Mouse (Mus musculus) bone marrow, adult 2 months (tissue): ENCODE measurements around the gene A4galt. TPM values are rescaled to one million over a fixed set of nuclear protein-coding genes. Genes with fewer than 3 reads are reported as not detected.

Source experiments
- H3K27ac ChIP-seq: fragments of 200-500 bp; 2 replicates; pipeline ENCODE4 v1.5.1; 2012; ENCODE audit warnings: low read depth, mild to moderate bottlenecking, control low read depth, inconsistent platforms, low read length; ENCODE audit not compliant: control insufficient read depth, poor library complexity, insufficient read depth
- H3K4me1 ChIP-seq: fragments of 200-500 bp; 2 replicates; pipeline ENCODE4 v1.6.1; 2011; ENCODE audit warnings: low read length; ENCODE audit not compliant: control insufficient read depth, insufficient read depth
- H3K4me3 ChIP-seq: fragments of 200-500 bp; replicated peaks from 2 replicates; pipeline ENCODE3; 2011; ENCODE audit warnings: mild to moderate bottlenecking, low read depth, low read length, control low read depth; ENCODE audit not compliant: control insufficient read depth
- CTCF ChIP-seq: fragments of 200-500 bp; IDR thresholded peaks from 2 replicates; pipeline ENCODE4 v1.5.1; 2011; ENCODE audit warnings: low read length, control low read depth; ENCODE audit not compliant: control insufficient read depth, insufficient read depth
- POLR2A ChIP-seq: fragments of 200-500 bp; IDR thresholded peaks from 2 replicates; pipeline ENCODE4 v1.6.1; 2011; ENCODE audit warnings: low read depth, mild to moderate bottlenecking, control low read depth, low read length, borderline replicate concordance; ENCODE audit not compliant: control insufficient read depth
- WGBS: fragments of 180-500 bp; shearing (Covaris S2); methylation state at CpG from one replicate; pipeline ENCODE4 v1.1.7; 2018; 5-methylcytosine and 5-hydroxymethylcytosine counted together
- polyA plus RNA-seq: library from polyadenylated mRNA; stranded (reverse); fragments of >200 nt; gene quantifications from 2 replicates; pipeline ENCODE4 v1.2.4, GENCODE M21; 2011; ENCODE audit warnings: low replicate concordance; ENCODE audit not compliant: missing spikeins, insufficient read depth, insufficient read length

Gene A4galt
- polyA plus RNA-seq, 1 experiment, result 4.7 TPM

GRCm38 (mm10) chr15:83293706-83294645 lies 42.4 kb upstream of the A4galt start:
- Histone ChIP-seq H3K4me3 (no peak overlapping the region), H3K27ac (no peak overlapping the region), H3K4me1 (peaks cover 1% of the 10 kb centered on the region; the same call in 1 of the 2 replicates)
- 81% methylated on average over 8 of the region's 8 CpGs for WGBS
- TF ChIP-seq CTCF (no peak), POLR2A (no peak)

- Histone ChIP-seq H3K4me1 (peaks cover 1% of the 10 kb centered on the region; the same call in 1 of the 2 replicates), H3K27ac (no peak overlapping the region), H3K4me3 (no peak overlapping the region)
- no peak for TF ChIP-seq POLR2A
- no peak for TF ChIP-seq CTCF
- WGBS, result 78% methylated on average over 6 of the region's 6 CpGs
Measured at GRCm38 (mm10) chr15:83293144-83293543, 41.6 kb upstream of the A4galt start.

GRCm38 (mm10) chr15:83292261-83293056 lies 40.9 kb upstream of the A4galt start:
- no peak for TF ChIP-seq POLR2A
- TF ChIP-seq CTCF, result no peak
- H3K4me1 ChIP-seq, result peaks cover 1% of the 10 kb centered on the region; the same call in 1 of the 2 replicates
- 73% methylated on average over 13 of the region's 13 CpGs for WGBS
- H3K27ac ChIP-seq, result no peak overlapping the region
- H3K4me3 ChIP-seq, result no peak overlapping the region

DNA sequence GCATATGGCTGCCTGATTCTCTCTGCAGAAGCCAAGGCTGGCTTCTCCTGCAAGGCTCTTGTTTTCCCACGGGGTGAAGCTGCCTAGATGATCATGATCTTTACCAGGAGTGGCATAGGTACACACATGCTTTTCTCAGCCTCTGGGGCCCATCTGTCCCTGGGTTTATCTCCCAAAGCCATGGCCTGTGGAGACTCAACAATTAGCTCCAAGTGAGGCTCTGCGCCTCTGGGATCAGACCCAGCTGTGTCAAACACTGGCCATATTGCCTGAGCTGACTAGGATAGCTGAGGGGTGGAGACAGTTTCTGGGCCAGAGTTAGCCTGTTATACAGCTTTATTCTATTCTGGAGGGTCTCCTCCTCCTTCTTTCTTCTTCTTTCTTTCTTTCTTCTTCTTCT lies 39.3 kb upstream of the A4galt start:
- no peak overlapping the region for H3K4me3 ChIP-seq
- TF ChIP-seq POLR2A (no peak), CTCF (no peak)
- no peak overlapping the region for H3K27ac ChIP-seq
- WGBS, result 76% methylated on average over 2 of the region's 2 CpGs
- H3K4me1 ChIP-seq, result peaks cover 1% of the 10 kb centered on the region; the same call in 1 of the 2 replicates

- Histone ChIP-seq H3K27ac (no peak overlapping the region), H3K4me3 (no peak overlapping the region), H3K4me1 (no peaks in the 10 kb centered on the region)
- 76% methylated on average over 8 of the region's 8 CpGs for WGBS
- TF ChIP-seq CTCF, result no peak
- no peak for TF ChIP-seq POLR2A
Measured at GRCm38 (mm10) chr15:83284828-83285227, 33.3 kb upstream of the A4galt start.

GRCm38 (mm10) chr15:83282397-83282796 lies 30.8 kb upstream of the A4galt start:
- Histone ChIP-seq H3K4me1 (no peaks in the 10 kb centered on the region), H3K4me3 (no peak overlapping the region), H3K27ac (no peak overlapping the region)
- TF ChIP-seq CTCF, result no peak
- no peak for TF ChIP-seq POLR2A
- 69% methylated on average over 5 of the region's 5 CpGs for WGBS

DNA sequence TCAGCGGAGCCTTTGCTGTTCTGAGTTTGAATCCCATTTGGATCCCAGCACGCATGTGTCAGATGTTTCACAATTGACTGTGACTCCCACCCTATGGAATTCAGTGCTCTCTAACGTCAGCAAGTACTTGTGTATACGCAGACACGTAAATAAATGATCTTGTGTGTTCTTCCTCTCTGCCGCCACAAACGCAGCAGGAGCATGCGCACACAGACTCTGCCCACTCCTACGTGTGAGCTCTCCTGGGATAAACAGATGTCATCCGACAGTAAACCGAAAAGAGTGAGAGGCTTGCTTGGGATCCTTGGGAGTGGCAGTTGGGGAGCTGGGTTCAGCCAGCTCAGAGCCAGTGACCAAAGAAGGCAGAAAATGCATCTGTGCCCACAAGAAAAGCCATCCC lies 29.7 kb upstream of the A4galt start:
- Histone ChIP-seq H3K4me1 (no peaks in the 10 kb centered on the region), H3K27ac (no peak overlapping the region), H3K4me3 (no peak overlapping the region)
- WGBS, result 84% methylated on average over 11 of the region's 11 CpGs
- TF ChIP-seq POLR2A (no peak), CTCF (no peak)

DNA sequence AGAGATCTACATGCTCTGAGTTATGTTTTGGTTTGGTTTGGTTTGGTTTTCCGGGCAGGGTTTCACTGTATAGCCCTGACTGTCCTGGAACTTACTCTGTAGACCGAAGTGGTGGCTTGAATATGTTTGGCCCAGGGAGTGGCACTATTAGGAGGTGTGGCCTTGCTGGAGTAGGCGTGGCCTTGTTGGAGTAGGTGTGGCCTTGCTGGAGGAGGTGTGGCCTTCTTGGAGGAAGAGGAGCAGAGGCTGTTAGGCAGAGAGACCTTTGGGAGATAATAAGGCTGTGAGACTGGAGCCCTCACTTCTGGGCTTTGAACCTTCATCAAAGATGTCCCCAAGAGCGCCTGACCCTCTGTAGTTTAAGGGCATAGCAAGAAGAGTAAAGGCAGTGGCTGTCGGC lies 27.0 kb upstream of the A4galt start:
- Histone ChIP-seq H3K4me1 (no peaks in the 10 kb centered on the region), H3K27ac (no peak overlapping the region), H3K4me3 (no peak overlapping the region)
- WGBS, result 68% methylated on average over 5 of the region's 5 CpGs
- TF ChIP-seq CTCF, result no peak
- TF ChIP-seq POLR2A, result no peak
